Mouse (Mus musculus): Measurements from ENCODE around the gene Il18. TPM values are rescaled to one million over a fixed set of nuclear protein-coding genes. Genes with fewer than 3 reads are reported as not detected.

Gene Il18
- not detected for polyA plus RNA-seq (2017; shearing (Covaris generic))

DNA sequence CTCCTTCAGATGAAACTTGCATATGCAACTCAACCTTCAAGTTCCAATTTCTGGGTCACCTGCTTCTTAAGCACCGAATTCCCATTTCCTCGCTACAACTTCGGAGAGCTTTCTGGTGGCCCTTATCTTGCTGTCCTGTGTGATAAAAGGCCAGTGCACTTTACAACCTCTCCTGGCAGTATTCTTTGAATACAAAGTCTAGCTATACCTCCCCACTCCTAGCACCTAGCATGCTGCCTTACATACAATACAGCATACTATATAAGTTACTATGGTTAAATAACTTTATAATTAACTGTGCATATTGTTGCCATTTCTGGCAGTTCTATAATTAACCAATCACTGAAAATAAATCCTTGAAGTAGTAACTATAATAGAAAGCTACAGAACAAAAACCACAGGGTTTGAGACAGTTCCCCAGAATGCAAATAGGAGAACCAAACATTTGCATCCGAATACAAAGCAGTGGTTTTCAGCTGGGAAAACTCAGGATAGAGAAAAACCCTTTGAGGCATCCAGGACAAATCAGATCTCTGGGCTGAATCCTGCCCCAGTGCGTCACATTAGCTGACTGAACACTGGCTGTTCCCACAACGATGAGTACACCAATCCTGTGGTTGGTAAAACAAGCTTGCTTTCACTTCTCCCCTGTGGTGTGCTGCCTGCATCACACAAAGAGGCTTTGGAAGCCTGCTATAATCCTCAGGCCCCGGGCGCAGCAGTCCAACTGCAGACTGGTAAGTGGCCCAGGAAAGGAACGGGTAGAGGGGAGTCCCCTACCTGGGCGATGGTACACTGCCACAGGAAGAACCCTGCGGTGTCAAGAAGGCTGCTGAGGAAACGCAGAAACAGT is at the start of gene Il18:
Gene Il18 (plus strand): TSS at position 587 of the 853 bp plus-strand sequence.

GRCm38 (mm10) chr9:50528293-50528892 is 26.2 kb upstream of the Il18 start, which contains the start of gene Pts:
Gene Pts (minus strand): TSS chr9:50528724.

GRCm38 (mm10) chr9:50555094-50555446 is 443 bp downstream of the Il18 start, which contains the start of gene Bco2:
Gene Bco2 (minus strand): TSS chr9:50555181.

DNA sequence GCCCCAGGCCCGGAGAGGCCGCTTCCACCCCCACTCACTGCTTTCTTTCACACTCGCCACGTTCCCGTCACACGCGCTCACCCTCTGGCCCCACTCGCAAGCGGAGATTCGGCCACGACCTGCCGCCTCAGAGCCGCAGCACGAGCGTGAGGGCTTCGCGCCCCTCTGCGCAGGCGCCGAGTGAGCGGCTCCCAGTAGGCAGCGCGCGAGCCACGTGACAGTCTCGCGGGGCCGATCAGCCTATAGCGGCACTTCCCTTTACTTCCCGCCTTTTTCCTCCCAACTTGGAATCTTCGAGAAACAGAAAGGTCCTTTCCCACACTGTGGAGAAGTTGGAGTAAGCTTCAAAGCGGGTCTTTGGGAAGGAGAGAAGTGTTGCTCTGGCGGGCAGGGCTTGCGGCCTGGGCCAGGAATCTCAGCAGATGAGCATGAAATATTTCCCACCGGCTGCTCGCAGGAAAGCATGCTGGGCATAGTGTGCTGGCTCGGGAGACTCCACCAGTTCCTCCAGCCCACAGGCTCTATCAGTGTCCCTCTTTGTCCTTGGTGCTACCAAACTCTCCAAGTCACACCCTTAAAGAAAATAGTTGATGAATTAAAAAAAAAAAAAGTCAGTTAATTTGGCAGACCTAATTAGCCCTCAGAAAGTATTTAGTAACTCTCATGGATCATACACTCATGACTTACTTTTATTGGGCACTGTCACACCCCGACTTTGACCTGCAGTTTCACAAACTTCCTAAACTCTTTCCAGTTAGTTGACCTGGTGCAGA is 6.7 kb downstream of the Il18 start, which contains the start of gene Tex12:
Gene Tex12 (minus strand): TSS at position 181 of the 773 bp plus-strand sequence.

DNA sequence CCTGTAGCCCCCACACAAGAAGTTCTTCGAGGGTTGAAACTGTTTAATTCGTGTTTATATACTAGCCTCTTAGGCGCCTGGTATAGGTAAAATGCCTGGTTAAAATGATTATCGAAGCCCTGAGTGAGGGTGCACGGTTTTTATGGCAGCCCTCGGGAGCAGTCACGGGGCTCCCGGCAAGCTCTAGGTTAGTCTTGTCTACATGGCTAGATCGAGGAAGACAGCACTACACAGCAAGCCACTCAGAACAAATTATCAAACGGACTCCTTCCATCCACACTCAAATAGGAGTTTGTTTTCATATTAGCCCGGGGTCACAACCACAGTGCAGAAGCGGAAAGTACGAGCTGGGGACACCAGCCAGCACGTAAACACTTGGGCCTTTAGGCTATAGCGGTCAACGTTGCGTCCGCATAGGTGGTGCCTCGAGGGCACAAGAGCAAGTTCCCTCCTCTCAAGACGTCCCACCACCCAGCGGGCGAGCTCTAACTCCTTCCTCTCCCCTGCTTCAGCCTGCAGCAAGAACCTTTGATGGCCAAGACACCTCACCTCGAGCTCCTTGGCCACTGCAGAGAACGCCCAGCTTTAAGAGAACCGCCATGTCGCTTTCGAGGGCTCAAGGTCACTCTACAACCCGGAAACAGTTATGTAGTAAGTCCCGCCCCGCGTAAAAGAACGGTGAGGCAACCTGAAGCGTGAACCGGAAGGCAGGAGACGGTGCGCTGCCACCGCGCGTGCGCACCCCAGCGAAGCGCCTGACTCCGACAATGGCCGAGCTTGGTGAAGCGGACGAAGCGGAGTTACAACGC is 48.8 kb downstream of the Il18 start, which contains the start of the genes Sdhd and Timm8b:
Gene Sdhd (minus strand): TSS at position 624 of the 809 bp plus-strand sequence.
Gene Timm8b (plus strand): TSS at position 722 of the 809 bp plus-strand sequence.

DNA sequence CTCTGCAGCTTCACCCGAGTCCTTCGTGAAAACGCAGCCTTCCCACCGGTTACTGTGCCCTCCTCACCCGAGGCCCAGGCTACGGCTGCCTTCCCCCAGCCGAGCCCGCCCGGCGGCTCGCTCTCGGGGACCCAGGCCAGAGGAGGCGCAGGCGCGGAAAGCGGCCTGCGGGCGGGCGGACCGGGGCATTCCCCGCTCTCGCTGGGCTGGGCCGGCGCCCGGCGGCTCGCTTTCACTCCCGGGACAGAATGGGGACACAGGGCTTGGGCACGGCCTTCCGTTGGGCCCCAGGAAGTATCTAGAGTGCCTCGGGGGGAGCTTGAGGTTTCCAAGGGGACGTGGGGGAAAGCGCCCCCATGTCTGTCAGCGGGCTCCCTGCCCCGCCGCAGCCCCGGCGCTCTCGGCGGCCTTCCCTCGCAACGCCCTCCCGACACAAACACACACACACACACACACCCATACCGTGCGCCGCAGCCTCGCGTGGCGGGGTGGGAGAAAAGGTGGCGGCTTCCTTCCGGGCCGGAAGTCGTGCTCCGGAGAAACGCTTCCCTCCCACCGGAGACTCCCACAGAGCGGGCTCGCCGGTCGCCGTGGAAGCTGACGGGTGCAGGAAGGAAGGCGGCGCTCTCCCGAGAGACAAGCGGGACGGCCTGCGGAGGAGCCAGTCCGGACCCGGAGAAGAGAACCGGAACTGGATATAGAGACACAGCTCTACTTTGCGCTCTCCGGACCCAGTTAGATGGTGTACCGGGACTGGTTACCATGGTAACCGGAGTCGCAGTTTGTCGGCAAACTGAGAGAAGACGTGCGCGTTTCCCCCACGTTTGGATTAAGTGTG is 62.4 kb downstream of the Il18 start, which contains the start of the genes Pih1d2 and Nkapd1:
Gene Pih1d2 (plus strand): TSS at position 556 of the 838 bp plus-strand sequence.
Gene Nkapd1 (minus strand): TSS at position 699 of the 838 bp plus-strand sequence.

Other genes starting within 250 kb of the Il18 start
- gene Rpl10-ps3, start 209.9 kb upstream of the Il18 start, polyA plus RNA-seq (2017; shearing (Covaris generic)) = 726 TPM
- 0.50 TPM for gene Plet1, start 60.3 kb upstream of the Il18 start, polyA plus RNA-seq (2017; shearing (Covaris generic))
- 67.3 TPM for gene Pts, start 26.1 kb upstream of the Il18 start, polyA plus RNA-seq (2017; shearing (Covaris generic))
- not detected for gene Bco2, start 354 bp downstream of the Il18 start, polyA plus RNA-seq (2017; shearing (Covaris generic))
- not detected for gene Tex12, start 6.5 kb downstream of the Il18 start, polyA plus RNA-seq (2017; shearing (Covaris generic))
- gene Sdhd, start 49.0 kb downstream of the Il18 start, polyA plus RNA-seq (2017; shearing (Covaris generic)) = 121 TPM
- 60.8 TPM for gene Timm8b, start 49.1 kb downstream of the Il18 start, polyA plus RNA-seq (2017; shearing (Covaris generic))
- gene Pih1d2, start 62.5 kb downstream of the Il18 start, polyA plus RNA-seq (2017; shearing (Covaris generic)) = 0.45 TPM
- gene Nkapd1, start 62.6 kb downstream of the Il18 start, polyA plus RNA-seq (2017; shearing (Covaris generic)) = 24.3 TPM
- 37.1 TPM for gene Dlat, start 105.0 kb downstream of the Il18 start, polyA plus RNA-seq (2017; shearing (Covaris generic))
- gene Dixdc1, start 184.7 kb downstream of the Il18 start, polyA plus RNA-seq (2017; shearing (Covaris generic)) = not detected
- not detected for gene 2310030G06Rik, start 191.7 kb downstream of the Il18 start, polyA plus RNA-seq (2017; shearing (Covaris generic))
- not detected for gene Cryab, start 196.5 kb downstream of the Il18 start, polyA plus RNA-seq (2017; shearing (Covaris generic))
- not detected for gene Hspb2, start 197.5 kb downstream of the Il18 start, polyA plus RNA-seq (2017; shearing (Covaris generic))
- 7.6 TPM for gene Fdxacb1, start 213.4 kb downstream of the Il18 start, polyA plus RNA-seq (2017; shearing (Covaris generic))
- gene Alg9, start 220.2 kb downstream of the Il18 start, polyA plus RNA-seq (2017; shearing (Covaris generic)) = 22.7 TPM
- gene 1110032A03Rik, start 220.7 kb downstream of the Il18 start, polyA plus RNA-seq (2017; shearing (Covaris generic)) = 8.6 TPM